8 mouse cellular contexts compared by ENCODE assay signal in the genomic region with DNA sequence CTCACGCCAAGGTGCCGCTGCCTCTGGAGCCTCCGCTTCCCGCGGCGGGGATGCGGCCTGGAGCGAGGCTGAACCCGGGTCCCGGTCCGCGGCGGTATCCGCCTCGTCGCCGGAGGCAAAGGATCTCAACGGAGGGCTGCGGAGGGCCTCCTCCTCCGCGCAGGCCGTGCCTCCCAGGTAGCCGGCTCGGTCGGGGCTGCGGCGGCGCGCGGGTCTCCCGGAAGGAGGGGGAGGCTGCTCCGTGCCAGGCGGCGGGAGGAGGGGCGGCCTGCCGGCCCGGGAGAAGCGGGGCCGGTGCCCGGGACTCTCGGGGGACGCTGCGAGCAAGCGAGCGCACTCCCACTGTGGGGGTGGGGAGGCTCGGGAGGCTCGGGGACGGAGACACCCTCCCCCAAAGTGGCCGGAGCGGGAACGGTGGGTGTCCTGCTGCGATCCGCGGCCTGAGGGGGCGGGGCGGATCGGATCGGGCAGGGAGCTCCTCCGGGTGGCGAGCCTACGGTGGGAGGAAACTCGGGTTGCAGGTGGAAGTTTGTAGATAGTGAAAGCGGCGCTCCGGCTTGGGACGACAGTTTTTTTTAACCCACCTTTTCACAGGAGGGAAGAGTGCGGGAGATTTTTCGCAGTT. TPM values are rescaled to one million over a fixed set of nuclear protein-coding genes. Genes with fewer than 3 reads are reported as not detected.
DNase-seq lines count a peak whose midpoint lies in the region; ATAC-seq and TF ChIP-seq lines count a peak whose summit lies in the region.

No protein-coding gene starts in this region.

- H3K9ac ChIP-seq in heart, embryonic 12.5 days, result peak overlapping the region; percentile 90
- peak overlapping the region; percentile 94 for H3K9ac ChIP-seq in kidney, embryonic 15.5 days
- peak overlapping the region; percentile 55 for H3K9ac ChIP-seq in lung, postnatal 0 days (replicated peaks; ENCODE audit: low read depth)

- peak overlapping the region; percentile 82 for H3ac ChIP-seq in C2C12 (ENCODE audit: control insufficient read depth, insufficient read length, low read depth)

- H3K4me2 ChIP-seq in heart, embryonic 12.5 days, result peak overlapping the region; percentile 74
- H3K4me2 ChIP-seq in kidney, embryonic 15.5 days, result peak overlapping the region; percentile 84
- H3K4me2 ChIP-seq in lung, postnatal 0 days (replicated peaks; ENCODE audit: low read depth, low read length), result peak overlapping the region; percentile 92

- TF ChIP-seq POLR2A in cortical plate, adult 2 months (IDR thresholded peaks at IDR 0.05; ENCODE audit: extremely low read depth, insufficient read depth, low read length), result no peak

- H3K9me3 ChIP-seq in heart, embryonic 12.5 days (replicated peaks), result no peaks in the 10 kb centered on the region
- H3K9me3 ChIP-seq in kidney, embryonic 15.5 days (replicated peaks), result no peaks in the 10 kb centered on the region
- H3K9me3 ChIP-seq in lung, postnatal 0 days (ENCODE audit: low read length), result no peaks in the 10 kb centered on the region

- H3K4me3 ChIP-seq in C2C12 (ENCODE audit: insufficient read depth, poor library complexity, severe bottlenecking), result peak overlapping the region; percentile 80
- H3K4me3 ChIP-seq in cortical plate, adult 2 months (ENCODE audit: insufficient read depth, low read length), result peak overlapping the region; percentile 55
- peak overlapping the region; percentile 86 for H3K4me3 ChIP-seq in heart, embryonic 12.5 days
- peak overlapping the region; percentile 98 for H3K4me3 ChIP-seq in kidney, embryonic 15.5 days (replicated peaks)
- peak overlapping the region; percentile 98 for H3K4me3 ChIP-seq in lung, postnatal 0 days (ENCODE audit: low read depth, low read length)

- peaks cover 21% of the 10 kb centered on the region for H3K36me3 ChIP-seq in C2C12 (ENCODE audit: control insufficient read depth, insufficient read depth)
- H3K36me3 ChIP-seq in heart, embryonic 12.5 days, result peaks cover 17% of the 10 kb centered on the region; the same call in 1 of the 2 replicates
- H3K36me3 ChIP-seq in kidney, embryonic 15.5 days, result peaks cover 15% of the 10 kb centered on the region
- no peaks in the 10 kb centered on the region for H3K36me3 ChIP-seq in lung, postnatal 0 days (ENCODE audit: insufficient read depth, low read length)

- CTCF ChIA-PET in Patski (lab: Charles Lee), result interaction anchor here (0.9 to 1.6 kb wide), 4 partner anchors 12 to 284 kb away, joined by 3 to 4 read pairs (median 3); no protein-coding TSS in a partner anchor

- H3K4me1 ChIP-seq in cortical plate, adult 2 months (ENCODE audit: control insufficient read depth, insufficient read depth, low read length), result no peaks in the 10 kb centered on the region; the same call in 1 of the 2 replicates
- peaks cover 15% of the 10 kb centered on the region for H3K4me1 ChIP-seq in heart, embryonic 12.5 days (replicated peaks)
- peaks cover 37% of the 10 kb centered on the region for H3K4me1 ChIP-seq in kidney, embryonic 15.5 days
- no peaks in the 10 kb centered on the region for H3K4me1 ChIP-seq in lung, postnatal 0 days (ENCODE audit: insufficient read depth, low read depth, low read length)

- H3K27me3 ChIP-seq in C2C12 (ENCODE audit: control insufficient read depth, insufficient read depth, insufficient read length) (no peaks in the 10 kb centered on the region), Patski (no peaks in the 10 kb centered on the region)
- no peaks in the 10 kb centered on the region for H3K27me3 ChIP-seq in heart, embryonic 12.5 days (replicated peaks)
- H3K27me3 ChIP-seq in kidney, embryonic 15.5 days, result no peaks in the 10 kb centered on the region
- H3K27me3 ChIP-seq in lung, postnatal 0 days (replicated peaks; ENCODE audit: insufficient read depth, low read length), result no peaks in the 10 kb centered on the region

- in situ Hi-C loops in Patski (cut with MboI; ENCODE audit: low pct_unique_long_range_greater_than_20kb), result no loop called here

- WGBS in heart, embryonic 12.5 days, result under 1% methylated on average over 59 of the region's 68 CpGs
- WGBS in kidney, embryonic 15.5 days, result under 1% methylated on average over 68 of the region's 68 CpGs
- WGBS in lung, postnatal 0 days, result 2% methylated on average over 44 of the region's 68 CpGs

- POLR2A ChIA-PET in Patski (lab: Charles Lee), result no interaction called here

- H3K79me3 ChIP-seq in C2C12 (ENCODE audit: low read depth), result peaks cover 36% of the 10 kb centered on the region

- no peak for TF ChIP-seq CTCF in C2C12 (IDR thresholded peaks at IDR 0.05; ENCODE audit: control insufficient read depth, insufficient read depth, insufficient read length)
- no peak for TF ChIP-seq CTCF in Patski (IDR thresholded peaks at IDR 0.05)
- no peak for TF ChIP-seq CTCF in cortical plate, adult 2 months (IDR thresholded peaks at IDR 0.05; ENCODE audit: extremely low read depth, insufficient read depth, low read length)
- 0 out of 2 replicates have a peak, but pooled peaks have one; percentile 2 for TF ChIP-seq CTCF in lung, postnatal 0 days (IDR thresholded peaks at IDR 0.05)

- TF ChIP-seq EP300 in lung, postnatal 0 days (IDR thresholded peaks at IDR 0.05), result no peak

- peaks cover 50% of the 10 kb centered on the region for H3K79me2 ChIP-seq in C2C12 (ENCODE audit: control insufficient read depth, insufficient read depth)

- no peak overlapping the region for H3K27ac ChIP-seq in cortical plate, adult 2 months (ENCODE audit: insufficient read depth, low read length)
- H3K27ac ChIP-seq in heart, embryonic 12.5 days (ENCODE audit: poor library complexity, severe bottlenecking), result peak overlapping the region; percentile 78
- peak overlapping the region; percentile 95 for H3K27ac ChIP-seq in kidney, embryonic 15.5 days
- peak overlapping the region; percentile 62 for H3K27ac ChIP-seq in lung, postnatal 0 days (ENCODE audit: low read length)

- ATAC-seq in Patski, result peak; percentile 67
- ATAC-seq in heart, embryonic 12.5 days (ENCODE audit: insufficient number of reproducible peaks, low FRiP score), result peak; percentile 72
- ATAC-seq in kidney, embryonic 15.5 days (replicated peaks; ENCODE audit: low FRiP score), result peak; percentile 77
- peak; percentile 47 for ATAC-seq in lung, postnatal 0 days

- DNase-seq in Patski (ENCODE audit: low read depth, low spot score), result no peak
- DNase-seq in lung, postnatal 0 days (ENCODE audit: low spot score), result peak; percentile 65
- DNase-seq in ovary, postnatal 36 days (ENCODE audit: low spot score), result peak; percentile 65
- peak; percentile 71 for DNase-seq in urinary bladder, postnatal 14 days (ENCODE audit: low spot score)

TF ChIP-seq in C2C12, 6 proteins besides CTCF, POLR2A, EP300 and RAD21:
- no peak for TF ChIP-seq CEBPB (IDR thresholded peaks at IDR 0.05; ENCODE audit: low read depth)

RNA-seq across cellular contexts. Expression of a gene that starts 0.5 kb away (rescaled TPM):
- 20.7 TPM for polyA plus RNA-seq in C2C12 (2012; fragmentation: generic; extraction: Trizol)
- 31.6 TPM for polyA plus RNA-seq in Patski (2021)
- polyA plus RNA-seq in cortical plate, adult 2 months (2012; rRNA removed), result 7.4 and 7.5 TPM in 2 replicates
- 40.3 and 43.3 TPM in 2 replicates for polyA plus RNA-seq in heart, embryonic 12.5 days (2016; fragmentation: Nextera tagmentation; extraction: Ambion mirVana)
- 59.4 and 61.5 TPM in 2 replicates for polyA plus RNA-seq in kidney, embryonic 15.5 days (2015; fragmentation: Nextera tagmentation; extraction: Ambion mirVana)
- 8.4 and 10.2 TPM in 2 replicates for polyA plus RNA-seq in lung, postnatal 0 days (2015; fragmentation: Nextera tagmentation; extraction: Ambion mirVana)

RNA-seq across cellular contexts. Expression of a gene that starts 54.6 kb away (rescaled TPM):
- polyA plus RNA-seq in C2C12 (2012; fragmentation: generic; extraction: Trizol) (not detected), Patski (2021) (not detected)
- polyA plus RNA-seq in cortical plate, adult 2 months (2012; rRNA removed), result not detected in 2 replicates
- not detected in 2 replicates for polyA plus RNA-seq in heart, embryonic 12.5 days (2016; fragmentation: Nextera tagmentation; extraction: Ambion mirVana)
- polyA plus RNA-seq in kidney, embryonic 15.5 days (2015; fragmentation: Nextera tagmentation; extraction: Ambion mirVana), result not detected in 2 replicates
- polyA plus RNA-seq in lung, postnatal 0 days (2015; fragmentation: Nextera tagmentation; extraction: Ambion mirVana), result not detected in 2 replicates
